Mouse (Mus musculus) forebrain, embryonic 11.5 days (tissue): ENCODE data around the gene Tcf20. TPM values are rescaled to one million over a fixed set of nuclear protein-coding genes. Genes with fewer than 3 reads are reported as not detected.
A peak's percentile ranks its signal among the peaks of the same experiment; 100 is the strongest.

Experiments used
- ATAC-seq: fragments of 200-750 bp; cut with Nextera tagmentation; replicated peaks from 2 replicates; pipeline ENCODE4 v1.8.0; 2017; ENCODE audit warnings: moderate TSS enrichment; ENCODE audit not compliant: low FRiP score
- DNase-seq: peaks from one replicate; pipeline ENCODE4 v3.0.0-alpha.2; 2017; ENCODE audit warnings: low spot score
- H3K27ac ChIP-seq: fragments of 300-500 bp; sonication (generic); 2 replicates; pipeline ENCODE4 v1.5.1; 2014; ENCODE audit warnings: low read depth, low read length
- H3K27me3 ChIP-seq: fragments of 300-500 bp; sonication (generic); 2 replicates; pipeline ENCODE4 v1.6.1; 2014; ENCODE audit warnings: mild to moderate bottlenecking, low read length, mixed read lengths; ENCODE audit not compliant: control insufficient read depth, insufficient read depth
- H3K36me3 ChIP-seq: fragments of 300-500 bp; sonication (generic); 2 replicates; pipeline ENCODE4 v1.6.1; 2014; ENCODE audit warnings: mild to moderate bottlenecking, low read length, moderate library complexity, mixed read lengths; ENCODE audit not compliant: control insufficient read depth, insufficient read depth
- H3K4me1 ChIP-seq: fragments of 300-500 bp; sonication (generic); replicated peaks from 2 replicates; pipeline ENCODE4 v1.6.1; 2014; ENCODE audit warnings: low read length, mixed read lengths; ENCODE audit not compliant: control insufficient read depth, insufficient read depth
- H3K4me2 ChIP-seq: fragments of 300-500 bp; sonication (generic); 2 replicates; pipeline ENCODE4 v1.6.1; 2014; ENCODE audit warnings: low read depth, mild to moderate bottlenecking, low read length, moderate library complexity, mixed read lengths; ENCODE audit not compliant: severe bottlenecking
- H3K4me3 ChIP-seq: fragments of 300-500 bp; sonication (generic); 2 replicates; pipeline ENCODE4 v1.5.1; 2014; ENCODE audit warnings: low read depth, low read length
- H3K9ac ChIP-seq: fragments of 300-500 bp; sonication (generic); 2 replicates; pipeline ENCODE4 v1.6.1; 2014; ENCODE audit warnings: low read length
- H3K9me3 ChIP-seq: fragments of 300-500 bp; sonication (generic); 2 replicates; pipeline ENCODE4 v1.6.1; 2016; ENCODE audit warnings: low read length, mixed read lengths; ENCODE audit not compliant: control insufficient read depth
- WGBS: fragments of 180-500 bp; shearing (Covaris S2); extraction: QIAGEN DNeasy Blood & Tissue Kit; methylation state at CpG from one replicate; pipeline ENCODE4 v1.1.7; 2014; 5-methylcytosine and 5-hydroxymethylcytosine counted together
- polyA plus RNA-seq: library from polyadenylated mRNA; unstranded; fragments of >200 nt; fragmentation: Nextera tagmentation; extraction: Ambion mirVana; gene quantifications from 2 replicates; pipeline ENCODE4 v1.2.1, GENCODE M21; 2014

Tcf20 gene
- polyA plus RNA-seq, 1 experiment from 2014 or later, result 12.6 TPM

GRCm38 (mm10) chr15:83025041-83025760 is 37.5 kb upstream of the Tcf20 start:
- no peak for DNase-seq
- Histone ChIP-seq H3K27me3 (no peaks in the 10 kb centered on the region; the same call in 1 of the 2 replicates), H3K4me1 (peaks cover 20% of the 10 kb centered on the region), H3K4me2 (no peak overlapping the region), H3K9ac (no peak overlapping the region), H3K9me3 (no peaks in the 10 kb centered on the region), H3K4me3 (no peak overlapping the region), H3K36me3 (no peaks in the 10 kb centered on the region), H3K27ac (no peak overlapping the region)
- ATAC-seq, result no peak
- 28% methylated on average over 25 of the region's 25 CpGs for WGBS

DNA sequence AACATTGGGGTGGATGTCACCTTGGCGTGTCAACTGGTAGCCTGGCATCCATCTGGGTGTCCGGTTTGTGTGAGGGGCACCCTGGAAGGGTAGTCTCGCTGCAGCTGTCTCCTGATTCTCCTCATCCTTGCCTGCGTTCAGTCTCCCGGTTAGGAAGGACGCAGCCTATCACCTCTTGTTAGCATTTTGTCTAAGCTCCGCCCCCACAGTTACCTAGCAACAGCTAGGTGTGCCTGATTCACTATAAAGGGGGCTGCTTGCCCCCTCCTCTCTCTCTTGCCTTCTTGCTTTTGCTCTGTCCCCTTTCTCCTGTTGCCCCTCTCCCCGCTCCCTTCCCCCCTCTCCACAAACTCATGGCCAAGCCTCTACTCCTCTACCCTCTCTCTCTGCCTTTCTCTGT is 35.3 kb upstream of the Tcf20 start:
- no peak for DNase-seq
- Histone ChIP-seq H3K4me3 (no peak overlapping the region), H3K27me3 (peaks cover 2% of the 10 kb centered on the region; the same call in 1 of the 2 replicates), H3K27ac (no peak overlapping the region), H3K36me3 (no peaks in the 10 kb centered on the region), H3K9ac (no peak overlapping the region), H3K9me3 (no peaks in the 10 kb centered on the region), H3K4me1 (peaks cover 13% of the 10 kb centered on the region; the same call in 1 of the 2 replicates), H3K4me2 (no peak overlapping the region)
- 15% methylated on average over 8 of the region's 8 CpGs for WGBS
- no peak for ATAC-seq

GRCm38 (mm10) chr15:83010990-83011664 is 23.5 kb upstream of the Tcf20 start:
- Histone ChIP-seq H3K9ac (peak overlapping the region; percentile 37; the same call in 1 of the 2 replicates), H3K4me1 (peaks cover 12% of the 10 kb centered on the region), H3K4me3 (no peak overlapping the region), H3K36me3 (no peaks in the 10 kb centered on the region), H3K27me3 (peaks cover 14% of the 10 kb centered on the region), H3K9me3 (no peaks in the 10 kb centered on the region), H3K4me2 (peak overlapping the region; percentile 18; the same call in 1 of the 2 replicates), H3K27ac (no peak overlapping the region)
- DNase-seq (peak; percentile 93), ATAC-seq (peak; percentile 88)
- WGBS, result 8% methylated on average over 15 of the region's 15 CpGs

DNA sequence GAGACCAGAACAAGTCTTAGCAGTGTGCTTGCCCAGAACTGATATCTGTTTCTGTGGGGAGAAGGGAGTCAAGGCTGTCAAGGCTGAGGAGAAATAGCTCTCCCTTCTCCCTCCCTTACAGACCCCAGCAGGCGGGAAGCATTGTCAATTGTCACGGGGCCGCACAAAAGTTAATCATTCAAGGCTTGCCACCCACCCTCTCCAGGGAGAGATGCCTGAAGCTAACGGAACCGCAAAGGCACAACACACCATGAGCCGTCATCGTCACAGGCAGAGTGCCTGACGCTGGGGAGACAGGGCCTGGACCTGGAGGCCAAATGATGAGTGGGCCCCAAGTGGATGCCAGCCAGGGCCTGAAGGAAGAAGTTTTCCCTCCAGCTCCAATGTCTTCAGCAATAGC is 22.8 kb upstream of the Tcf20 start:
- H3K4me1 ChIP-seq, result peaks cover 12% of the 10 kb centered on the region
- no peak overlapping the region for H3K27ac ChIP-seq
- ATAC-seq (no peak), DNase-seq (no peak)
- H3K27me3 ChIP-seq, result peaks cover 14% of the 10 kb centered on the region
- H3K4me3 ChIP-seq, result no peak overlapping the region
- no peak overlapping the region for H3K9ac ChIP-seq
- no peaks in the 10 kb centered on the region for H3K36me3 ChIP-seq
- no peaks in the 10 kb centered on the region for H3K9me3 ChIP-seq
- WGBS, result 7% methylated on average over 8 of the region's 8 CpGs
- H3K4me2 ChIP-seq, result peak overlapping the region; percentile 18; the same call in 1 of the 2 replicates

DNA sequence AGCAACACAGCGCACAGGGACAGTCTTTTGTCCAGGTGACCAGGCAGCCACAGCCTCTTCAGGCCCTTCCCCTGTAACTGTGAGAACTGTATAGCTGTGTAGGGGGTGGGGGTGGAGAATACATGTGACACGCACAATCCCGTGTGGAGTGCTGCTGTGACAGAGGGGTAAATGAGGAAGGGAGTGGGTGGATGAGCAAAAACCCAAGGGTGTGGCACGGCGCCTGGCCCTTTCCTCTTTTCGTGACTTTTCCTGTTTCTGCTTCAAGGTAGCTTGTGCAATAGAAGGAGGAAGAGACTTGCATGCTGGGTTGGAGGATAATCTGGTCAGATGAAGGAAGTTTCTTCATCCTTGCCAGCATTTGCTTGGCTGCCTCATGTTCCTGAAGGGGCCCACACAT is 21.9 kb upstream of the Tcf20 start:
- Histone ChIP-seq H3K4me1 (peaks cover 12% of the 10 kb centered on the region), H3K36me3 (no peaks in the 10 kb centered on the region), H3K4me3 (no peak overlapping the region), H3K27ac (no peak overlapping the region), H3K9me3 (no peaks in the 10 kb centered on the region), H3K27me3 (peaks cover 10% of the 10 kb centered on the region), H3K9ac (no peak overlapping the region), H3K4me2 (no peak overlapping the region)
- ATAC-seq, result no peak
- 91% methylated on average over 6 of the region's 6 CpGs for WGBS
- DNase-seq, result no peak

DNA sequence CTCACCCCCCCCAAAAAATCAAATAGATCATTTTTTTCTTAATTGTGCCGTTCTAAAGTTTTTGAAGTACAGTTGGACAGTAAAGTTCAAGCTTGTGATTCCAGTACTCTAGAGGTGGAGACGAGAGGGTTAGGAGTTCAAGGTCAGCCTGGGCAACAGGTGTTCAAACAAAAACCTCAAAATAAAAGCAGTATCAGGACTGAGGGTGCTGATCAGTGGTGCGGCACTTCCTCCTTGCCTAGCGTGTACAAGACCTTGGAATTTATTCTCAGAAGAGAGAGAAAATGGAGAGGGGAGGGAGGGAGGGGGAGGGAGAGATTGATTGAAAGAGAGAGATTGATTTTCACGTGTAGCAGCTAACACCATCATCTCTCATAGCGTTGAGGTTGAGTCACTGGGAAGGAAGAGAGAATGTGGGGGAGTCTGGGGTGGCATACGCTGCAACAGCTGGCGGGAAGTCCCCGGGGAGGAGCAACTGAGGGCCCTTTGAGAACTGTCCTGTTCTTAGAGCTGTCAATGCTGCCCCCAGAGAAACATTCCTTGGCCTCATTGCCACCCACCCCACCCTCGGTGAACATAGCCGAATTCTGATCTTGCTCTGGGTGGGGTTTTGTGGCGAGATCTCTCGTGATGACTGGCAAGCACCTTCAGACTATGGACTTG is 21.2 kb upstream of the Tcf20 start:
- no peak for ATAC-seq
- Histone ChIP-seq H3K27me3 (peaks cover 10% of the 10 kb centered on the region), H3K27ac (no peak overlapping the region), H3K36me3 (no peaks in the 10 kb centered on the region), H3K4me3 (no peak overlapping the region), H3K9me3 (no peaks in the 10 kb centered on the region), H3K4me2 (no peak overlapping the region), H3K9ac (no peak overlapping the region), H3K4me1 (peaks cover 12% of the 10 kb centered on the region)
- 81% methylated on average over 13 of the region's 13 CpGs for WGBS
- DNase-seq, result no peak

GRCm38 (mm10) chr15:83007346-83007920 is 19.8 kb upstream of the Tcf20 start:
- 58% methylated on average over 15 of the region's 15 CpGs for WGBS
- ATAC-seq, result no peak
- no peak overlapping the region for H3K4me2 ChIP-seq
- no peak overlapping the region for H3K27ac ChIP-seq
- H3K4me3 ChIP-seq, result no peak overlapping the region
- peaks cover 12% of the 10 kb centered on the region for H3K4me1 ChIP-seq
- peaks cover 6% of the 10 kb centered on the region for H3K27me3 ChIP-seq
- H3K36me3 ChIP-seq, result no peaks in the 10 kb centered on the region
- DNase-seq, result no peak
- H3K9me3 ChIP-seq, result no peaks in the 10 kb centered on the region
- no peak overlapping the region for H3K9ac ChIP-seq

GRCm38 (mm10) chr15:83002665-83003548 is 15.2 kb upstream of the Tcf20 start:
- H3K9ac ChIP-seq, result no peak overlapping the region
- no peaks in the 10 kb centered on the region for H3K9me3 ChIP-seq
- no peaks in the 10 kb centered on the region for H3K36me3 ChIP-seq
- ATAC-seq, result peak; percentile 80
- no peak overlapping the region for H3K4me2 ChIP-seq
- 37% methylated on average over 12 of the region's 12 CpGs for WGBS
- H3K4me3 ChIP-seq, result no peak overlapping the region
- peak; percentile 79 for DNase-seq
- H3K27ac ChIP-seq, result no peak overlapping the region
- H3K27me3 ChIP-seq, result peaks cover 2% of the 10 kb centered on the region; the same call in 1 of the 2 replicates
- no peaks in the 10 kb centered on the region; the same call in 1 of the 2 replicates for H3K4me1 ChIP-seq
